Mouse (Mus musculus): ENCODE measurements around the gene Cpsf2.

Gene Cpsf2

DNA sequence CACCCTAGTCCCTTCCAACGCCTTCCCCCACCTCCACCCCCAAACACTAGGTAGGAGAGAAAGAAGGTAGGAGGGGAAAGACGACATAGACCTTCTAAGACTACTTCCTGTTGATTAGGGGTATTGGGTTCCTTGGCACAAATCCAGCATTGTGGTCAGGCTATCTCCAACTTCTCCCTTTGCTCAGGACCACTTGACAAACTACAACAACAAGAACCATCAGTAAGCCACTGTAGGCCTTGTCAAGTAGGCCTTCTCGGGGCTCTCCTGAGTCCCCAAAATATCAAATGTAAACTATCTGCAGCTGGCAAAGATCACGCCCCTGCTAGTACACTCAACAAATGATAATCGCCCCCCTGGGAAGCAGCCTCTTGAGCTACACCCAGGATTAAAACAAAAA is 4.5 kb downstream of the Cpsf2 start:
- no peak for DNase-seq (ENCODE audit: low spot score in 2 of 2)

DNA sequence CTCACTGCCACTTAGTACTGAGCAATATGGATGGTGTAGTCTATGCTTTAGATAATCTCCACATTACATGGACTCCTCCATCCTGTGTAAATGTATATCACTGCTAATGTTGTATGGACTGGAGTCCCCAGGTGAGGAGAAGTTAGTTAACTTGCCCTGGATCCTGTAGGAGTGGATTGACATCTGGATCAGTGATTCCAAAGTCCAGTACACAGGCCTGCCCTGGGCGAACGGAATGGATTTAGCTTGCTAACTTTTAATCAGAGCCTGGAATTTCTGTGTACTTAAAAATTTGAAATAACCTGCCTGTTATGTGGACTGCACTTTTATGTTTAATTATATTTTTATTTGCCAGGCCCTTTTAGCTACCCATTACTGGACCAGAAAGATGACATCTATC is 5.8 kb downstream of the Cpsf2 start:
- DNase-seq (ENCODE audit: low spot score in 2 of 2), result no peak

DNA sequence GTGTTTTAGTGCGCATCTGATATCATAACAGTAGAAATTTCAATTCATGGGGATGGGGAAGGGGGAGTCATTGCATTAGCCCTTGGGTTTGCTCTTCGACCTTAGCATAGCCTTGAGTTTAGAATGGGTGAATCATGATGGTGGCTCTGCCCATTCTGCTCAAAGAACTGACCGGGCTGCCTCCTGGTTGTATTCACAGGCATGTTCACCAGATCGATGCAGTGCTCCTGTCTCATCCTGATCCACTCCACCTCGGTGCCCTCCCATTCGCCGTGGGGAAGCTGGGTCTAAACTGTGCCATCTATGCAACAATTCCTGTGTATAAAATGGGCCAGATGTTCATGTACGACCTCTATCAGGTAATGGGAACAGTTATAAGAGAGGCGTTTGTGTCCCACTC is 7.2 kb downstream of the Cpsf2 start:
- no peak for DNase-seq (ENCODE audit: low spot score in 2 of 2)

DNA sequence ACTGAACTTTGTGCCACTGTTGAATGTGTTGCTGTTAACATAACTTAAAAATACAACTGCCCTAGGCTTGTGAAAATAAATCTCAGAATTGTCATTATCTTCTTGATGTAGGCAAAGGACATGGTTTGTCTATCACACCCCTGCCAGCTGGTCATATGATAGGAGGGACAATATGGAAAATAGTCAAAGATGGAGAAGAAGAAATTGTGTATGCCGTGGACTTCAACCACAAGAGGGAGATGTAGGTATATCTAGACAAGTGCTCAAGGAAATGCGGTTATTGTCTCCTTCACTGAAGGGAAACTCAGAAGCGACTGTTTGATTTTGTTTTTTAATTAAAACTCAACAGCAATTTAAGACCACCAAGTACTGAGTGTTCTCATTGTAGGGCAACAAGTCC is 9.3 kb downstream of the Cpsf2 start:
- no peak for DNase-seq (ENCODE audit: low spot score in 2 of 2)

DNA sequence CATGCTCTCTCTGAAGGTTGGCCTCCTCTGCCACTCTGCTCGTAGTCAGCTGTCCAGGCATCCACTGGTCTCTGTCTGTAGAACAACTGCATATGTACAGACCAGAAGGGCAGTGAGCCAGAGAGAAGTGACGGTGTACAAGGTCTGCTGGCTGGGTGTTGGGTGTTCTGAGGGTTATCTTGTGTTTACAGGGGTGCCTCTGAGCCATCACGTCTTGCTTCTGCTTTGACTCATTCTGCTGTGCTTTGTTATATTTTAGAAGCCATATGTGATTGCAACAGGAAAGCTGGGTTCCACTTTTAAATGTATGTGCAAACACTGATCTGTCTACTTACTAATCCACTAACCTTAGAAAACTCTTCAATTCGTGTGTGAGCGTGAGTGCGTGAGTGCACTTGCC is 11.9 kb downstream of the Cpsf2 start:
- DNase-seq (ENCODE audit: low spot score in 2 of 2), result no peak

DNA sequence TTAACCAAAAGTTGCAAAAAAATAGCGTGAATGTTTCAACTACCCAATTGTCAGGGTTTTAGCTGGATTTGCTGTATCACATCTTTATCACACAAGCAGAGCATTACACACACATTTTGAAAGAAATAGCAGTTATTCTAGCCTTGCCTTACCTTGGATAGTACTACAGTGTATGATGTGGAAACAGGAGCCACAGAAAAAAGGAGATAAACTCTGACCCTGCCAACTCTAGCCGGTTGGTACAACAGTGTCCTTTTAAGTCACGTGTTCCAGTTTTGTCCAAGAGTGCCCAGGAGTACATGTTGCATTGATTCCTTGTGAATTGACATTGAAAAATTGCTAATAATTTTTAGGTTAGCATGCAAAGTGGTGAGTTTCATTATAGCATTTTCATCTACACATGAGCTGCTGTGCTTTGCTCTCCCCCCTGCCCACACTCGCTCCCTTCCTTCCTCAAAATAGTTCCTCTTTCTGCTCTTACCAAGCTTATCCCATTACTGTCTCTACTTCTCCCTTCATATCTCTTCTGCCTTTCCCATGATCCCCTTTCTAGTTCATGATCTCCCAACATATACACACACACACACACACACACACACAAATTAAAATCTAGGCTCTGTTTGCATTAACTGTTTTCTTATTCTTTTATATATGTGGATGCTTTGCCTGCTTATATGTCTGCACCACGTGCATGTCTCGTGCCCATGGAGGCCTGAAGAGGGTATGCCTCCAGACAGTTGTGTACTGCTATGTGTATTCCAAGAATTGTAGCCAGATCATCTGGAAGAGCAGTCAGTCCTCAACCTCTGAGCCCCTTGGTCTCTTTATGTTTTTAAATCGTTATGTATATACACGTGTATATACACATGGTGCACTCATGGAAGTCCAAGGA is 19.0 kb downstream of the Cpsf2 start:
- DNase-seq (ENCODE audit: low spot score in 2 of 2), result no peak

DNA sequence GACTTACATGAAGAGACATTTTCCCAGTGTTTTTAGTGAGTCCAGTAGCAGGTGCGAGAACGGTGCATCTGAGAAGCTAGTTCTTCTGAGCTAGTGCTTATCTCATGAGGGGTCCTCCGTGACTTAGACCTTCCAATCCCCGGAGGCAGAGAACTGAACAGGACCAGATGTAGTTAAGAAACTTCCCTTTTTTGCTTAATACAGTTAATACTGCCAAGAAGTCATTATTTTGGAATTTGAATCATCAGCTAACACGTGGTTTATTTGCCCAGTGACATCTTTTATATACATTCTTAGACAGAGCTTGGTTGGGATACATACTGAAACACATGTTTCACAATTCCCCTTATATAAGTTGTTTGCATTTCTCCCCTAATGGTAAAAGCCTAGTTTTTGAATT is 23.1 kb downstream of the Cpsf2 start:
- no peak for DNase-seq (ENCODE audit: low spot score in 2 of 2)

DNA sequence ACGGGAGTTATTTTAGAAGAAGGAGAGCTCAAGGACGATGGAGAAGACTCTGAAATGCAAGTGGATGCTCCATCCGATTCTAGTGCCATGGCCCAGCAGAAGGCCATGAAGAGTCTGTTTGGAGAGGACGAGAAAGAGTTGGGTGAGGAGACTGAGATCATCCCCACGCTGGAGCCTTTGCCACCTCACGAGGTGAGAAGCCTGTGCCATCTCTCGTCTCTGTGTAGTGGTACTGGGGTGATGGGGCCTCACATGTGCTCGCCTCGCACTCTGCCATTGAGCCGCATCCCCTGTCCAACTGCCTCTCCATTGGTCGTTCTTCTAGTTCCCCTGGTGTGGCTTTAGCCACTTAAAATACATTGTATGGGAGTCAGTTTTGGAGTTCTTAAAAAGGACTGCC is 25.0 kb downstream of the Cpsf2 start:
- DNase-seq (ENCODE audit: low spot score in 2 of 2), result no peak

DNA sequence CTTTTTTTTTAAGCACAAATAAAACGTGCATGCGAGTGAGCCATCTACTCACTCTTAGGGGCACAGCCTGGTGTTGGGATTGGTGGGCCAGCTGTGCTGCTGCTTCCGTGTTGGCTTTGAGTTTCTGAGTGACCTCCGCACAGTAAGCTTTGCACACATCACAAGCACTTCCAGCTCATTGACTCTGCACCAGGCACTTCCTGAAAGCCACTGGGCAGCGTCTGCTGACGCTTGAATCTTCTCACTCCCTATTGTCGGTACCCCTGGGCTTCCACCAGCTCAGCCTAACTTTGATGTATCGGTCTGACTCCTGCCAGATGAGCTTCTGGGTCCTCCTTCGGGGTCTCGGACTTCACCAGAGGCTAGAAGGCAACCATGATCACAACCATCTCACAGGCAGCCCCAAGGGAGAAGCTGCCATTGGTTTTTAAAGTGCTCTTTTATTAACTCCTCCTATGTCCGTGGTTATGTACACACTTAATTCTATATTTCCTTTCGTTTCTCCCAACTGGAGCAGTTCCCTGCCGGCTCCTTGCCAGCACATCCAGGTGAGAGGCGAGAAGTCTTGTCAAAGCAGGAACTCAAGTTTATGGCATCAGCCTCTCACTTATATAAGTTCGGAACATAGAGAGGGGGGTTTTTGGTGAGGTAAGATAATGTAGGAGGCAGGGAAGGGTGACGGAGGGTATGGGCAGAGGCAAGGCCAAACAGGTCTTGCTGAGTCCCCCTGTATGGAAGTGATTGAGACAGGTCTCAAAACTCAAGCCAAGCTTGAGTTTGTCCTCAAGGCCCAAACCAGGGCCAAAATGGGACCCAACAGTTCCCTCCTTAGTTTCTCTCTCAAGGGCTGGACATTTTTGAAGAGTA is 32.6 kb downstream of the Cpsf2 start:
- DNase-seq (ENCODE audit: low spot score in 2 of 2), result no peak

DNA sequence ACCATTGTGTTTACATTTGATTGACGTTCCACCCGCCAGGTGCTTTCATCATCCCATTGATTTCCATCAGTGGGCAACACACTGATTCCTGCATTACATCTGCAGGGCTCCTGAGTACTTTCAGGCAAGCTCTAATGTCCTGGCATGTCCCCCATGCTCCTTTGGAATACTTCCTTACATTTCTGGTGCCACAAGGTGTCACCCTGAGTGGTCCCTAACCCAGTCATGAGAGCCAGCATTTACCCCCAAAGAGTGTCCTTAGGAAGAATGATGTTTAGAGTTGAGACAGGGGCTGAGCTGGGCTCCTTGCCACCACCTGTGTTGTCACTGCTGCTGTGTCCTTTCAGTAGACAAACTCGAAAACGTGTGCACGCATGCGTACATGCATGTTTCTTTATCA is 33.8 kb downstream of the Cpsf2 start:
- DNase-seq (ENCODE audit: low spot score in 2 of 2), result no peak

DNA sequence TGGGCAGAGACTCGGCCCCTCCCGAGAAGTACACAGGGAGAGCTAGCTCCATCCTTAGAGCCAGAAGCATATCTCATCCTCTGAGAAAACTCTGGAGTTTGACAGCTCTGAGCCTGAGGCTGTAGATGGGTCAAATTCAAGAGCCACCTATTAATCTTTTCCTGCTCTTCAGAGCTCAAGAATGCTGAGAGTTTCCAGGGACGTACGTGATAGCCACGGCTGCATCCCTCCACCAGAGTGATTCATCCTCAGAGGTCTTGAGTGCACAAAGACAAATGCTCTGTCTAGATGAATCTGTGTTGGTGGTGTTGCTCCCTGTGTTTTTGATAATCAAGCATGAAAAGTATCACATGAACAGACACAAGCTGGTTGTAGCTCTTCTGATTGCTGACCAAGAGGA is 38.6 kb downstream of the Cpsf2 start:
- no peak for DNase-seq (ENCODE audit: low spot score in 2 of 2)

DNA sequence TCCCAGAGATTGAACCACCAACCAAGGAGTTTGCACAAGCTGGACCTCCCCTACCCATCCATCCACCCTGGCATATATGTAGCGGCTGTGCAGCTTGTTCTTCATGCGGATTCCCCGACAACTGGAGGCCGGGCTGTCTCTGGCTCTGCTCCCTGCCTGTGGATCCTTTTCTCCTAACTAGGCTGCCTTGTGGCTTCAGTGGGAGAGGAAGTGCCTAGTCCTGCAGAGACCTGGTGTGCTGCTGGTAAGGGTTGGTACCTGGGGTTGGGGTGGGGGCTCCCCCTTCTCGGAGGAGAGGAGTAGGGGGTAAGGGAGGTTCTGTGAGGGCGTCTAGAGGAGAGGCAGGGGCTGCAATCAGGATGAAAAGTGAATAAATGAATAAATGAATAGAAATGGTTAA is 39.3 kb downstream of the Cpsf2 start:
- DNase-seq (ENCODE audit: low spot score in 2 of 2), result no peak

DNA sequence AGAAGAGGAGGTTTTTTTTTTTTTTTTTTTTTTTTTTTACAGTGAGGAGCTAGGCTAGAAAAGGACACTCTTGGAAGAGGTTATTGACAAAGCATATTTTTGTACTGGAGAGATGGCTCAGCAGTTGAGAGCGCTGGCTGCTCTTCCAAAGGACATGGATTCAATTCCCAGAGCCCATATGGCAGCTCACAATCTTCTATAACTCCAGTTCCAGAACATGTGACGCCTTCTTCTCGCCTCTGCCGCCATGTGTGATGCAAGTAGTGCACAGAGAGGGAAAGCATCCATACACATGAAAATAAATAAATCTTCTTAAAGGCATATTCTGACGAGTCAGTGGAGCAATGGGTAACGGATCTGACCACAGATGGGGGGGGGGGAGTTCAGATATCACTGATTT is 46.1 kb downstream of the Cpsf2 start:
- DNase-seq (ENCODE audit: low spot score in 2 of 2), result no peak

DNA sequence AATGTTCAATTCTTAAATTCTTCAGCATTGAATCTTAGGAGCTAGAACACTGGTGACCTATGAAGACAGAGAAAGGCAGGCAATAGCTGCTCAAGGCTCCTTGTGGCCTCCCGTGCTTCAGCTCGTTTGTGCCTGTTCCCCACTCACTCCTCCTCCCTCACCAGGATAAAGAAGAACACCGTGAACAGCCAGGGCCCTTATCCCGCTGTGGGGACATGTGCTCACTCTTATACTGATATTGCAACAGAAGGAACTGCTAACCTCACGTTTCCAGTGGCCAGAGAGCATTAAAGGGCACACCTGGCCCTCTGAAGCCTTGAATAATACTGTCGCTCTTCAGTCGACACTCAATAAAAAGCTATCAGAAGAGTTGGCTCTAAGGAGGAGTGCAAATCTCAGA is 53.4 kb downstream of the Cpsf2 start:
- no peak for DNase-seq (ENCODE audit: low spot score in 2 of 2)

DNA sequence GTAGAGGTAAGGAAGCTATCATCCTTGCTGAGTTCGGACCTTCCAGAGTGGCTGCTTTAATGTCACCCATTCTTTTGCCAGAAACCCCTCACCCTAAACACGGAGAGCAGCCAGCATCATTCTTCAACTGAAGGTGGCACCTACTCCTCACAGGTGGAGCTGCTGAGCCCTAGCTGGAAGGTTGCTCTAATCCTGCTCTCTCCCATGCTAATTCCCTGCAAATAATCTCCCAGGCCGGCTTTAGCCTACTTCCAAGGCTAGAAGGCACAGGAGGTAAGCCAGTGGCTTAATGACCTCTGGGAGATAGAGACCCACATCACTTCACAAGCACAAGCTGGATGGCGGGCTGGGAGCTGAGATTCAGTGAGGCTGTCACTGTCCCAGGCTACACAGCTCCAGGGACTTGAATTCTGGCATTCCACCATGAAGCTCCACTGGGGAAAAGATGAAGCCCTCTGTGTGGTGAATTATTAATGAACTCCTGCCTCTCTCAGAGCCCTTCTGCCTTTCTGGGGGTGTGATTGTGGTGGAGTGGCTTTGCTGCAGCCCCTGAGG is 54.2 kb downstream of the Cpsf2 start:
- DNase-seq (ENCODE audit: low spot score in 2 of 2), result no peak

DNA sequence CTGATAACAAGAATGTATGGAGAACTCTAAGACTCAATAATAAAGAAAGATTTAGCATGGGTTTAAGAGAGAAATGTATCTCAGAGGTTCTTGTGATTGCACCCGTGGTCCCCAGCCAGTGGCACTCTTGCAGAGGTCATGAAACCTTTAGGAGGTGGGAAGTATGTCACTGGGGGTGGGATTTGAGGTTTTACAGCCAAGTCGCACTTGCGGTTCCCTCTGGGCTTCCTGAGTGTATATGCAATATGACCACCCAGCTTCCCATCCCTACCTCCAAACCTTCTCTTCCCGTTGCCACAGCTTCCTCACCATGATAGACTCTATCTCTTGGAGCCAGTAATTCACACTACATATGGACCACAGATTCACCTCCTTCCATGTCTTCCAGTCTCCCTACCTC is 59.1 kb downstream of the Cpsf2 start:
- DNase-seq (ENCODE audit: low spot score in 2 of 2), result no peak

DNA sequence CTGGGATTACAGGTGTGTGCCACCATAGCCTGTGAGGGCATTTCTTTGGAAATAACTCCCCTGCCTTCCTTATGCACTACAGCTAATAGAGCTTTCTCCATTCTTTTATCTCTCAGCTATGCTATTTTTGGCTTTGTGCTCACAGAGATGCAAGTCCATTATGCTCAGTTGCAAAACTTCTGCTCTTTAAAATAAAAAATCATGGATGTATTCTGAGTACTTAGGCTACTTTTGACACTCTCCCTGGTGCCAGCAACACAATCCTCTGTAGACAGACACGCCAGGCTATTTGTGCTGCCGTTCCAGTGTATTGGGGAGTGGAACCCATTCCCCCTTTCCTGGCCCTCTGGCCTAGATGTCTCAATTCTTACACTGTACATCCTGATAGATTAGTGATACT is 64.1 kb downstream of the Cpsf2 start:
- DNase-seq (ENCODE audit: low spot score in 2 of 2), result no peak

DNA sequence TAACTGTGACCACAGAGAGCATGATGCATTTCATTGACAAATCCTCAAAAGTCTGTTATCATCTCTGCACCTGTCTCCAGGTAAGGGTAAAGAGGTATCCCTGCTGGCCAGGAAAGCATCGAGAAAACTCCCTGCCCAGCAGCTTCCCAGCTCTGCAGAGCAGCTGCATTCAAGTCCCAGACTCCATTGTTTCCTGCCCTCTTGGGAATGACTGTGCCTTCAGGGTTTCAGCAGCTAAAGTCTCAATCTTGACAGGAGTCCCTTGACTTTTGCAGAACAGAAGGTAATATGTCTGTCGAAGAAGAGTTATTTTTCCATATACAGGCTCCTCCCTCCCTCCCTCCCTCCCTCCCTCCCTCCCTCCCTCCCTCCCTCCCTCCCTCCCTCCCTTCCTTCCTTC is 65.9 kb downstream of the Cpsf2 start:
- no peak for DNase-seq (ENCODE audit: low spot score in 2 of 2)

DNA sequence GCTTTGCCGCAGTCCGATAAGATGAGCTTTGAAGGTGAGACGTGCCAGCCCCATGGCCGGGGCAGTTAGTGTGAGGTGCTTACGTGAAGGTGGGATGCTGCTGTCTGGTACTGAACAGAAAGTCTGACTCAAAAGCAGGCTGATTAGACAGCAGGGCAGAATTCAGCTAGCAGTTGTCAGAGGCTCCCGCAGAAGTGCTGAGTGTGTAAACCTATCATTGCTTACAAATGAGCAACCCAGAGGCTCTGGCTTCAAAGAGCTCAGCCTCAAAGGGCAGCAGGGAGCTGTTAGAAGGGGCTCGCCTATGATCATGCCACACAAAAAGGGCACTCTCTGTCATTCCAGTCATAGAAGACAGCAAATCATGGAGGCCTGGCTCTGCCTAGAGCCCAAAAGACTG is 66.5 kb downstream of the Cpsf2 start:
- DNase-seq (ENCODE audit: low spot score in 2 of 2), result no peak

DNA sequence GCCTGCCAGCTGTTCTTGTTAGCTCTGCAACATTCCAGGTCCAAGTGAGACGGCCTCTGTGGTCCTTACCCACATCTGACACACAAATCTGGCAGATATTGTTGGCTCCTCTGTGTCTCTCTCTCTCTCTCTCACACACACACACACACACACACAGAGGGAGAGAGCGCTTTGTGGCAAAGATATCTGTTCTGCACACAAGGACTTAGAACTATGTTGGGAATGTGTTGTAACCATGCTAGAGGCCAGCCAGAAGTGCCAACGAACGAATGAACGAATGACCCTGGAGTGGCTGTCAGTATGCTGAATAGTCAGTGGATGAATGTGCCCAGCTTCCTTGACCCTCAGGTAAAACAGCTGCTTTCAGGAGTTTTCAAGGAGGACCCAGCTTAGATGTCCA is 68.1 kb downstream of the Cpsf2 start:
- DNase-seq (ENCODE audit: low spot score in 2 of 2), result no peak

DNA sequence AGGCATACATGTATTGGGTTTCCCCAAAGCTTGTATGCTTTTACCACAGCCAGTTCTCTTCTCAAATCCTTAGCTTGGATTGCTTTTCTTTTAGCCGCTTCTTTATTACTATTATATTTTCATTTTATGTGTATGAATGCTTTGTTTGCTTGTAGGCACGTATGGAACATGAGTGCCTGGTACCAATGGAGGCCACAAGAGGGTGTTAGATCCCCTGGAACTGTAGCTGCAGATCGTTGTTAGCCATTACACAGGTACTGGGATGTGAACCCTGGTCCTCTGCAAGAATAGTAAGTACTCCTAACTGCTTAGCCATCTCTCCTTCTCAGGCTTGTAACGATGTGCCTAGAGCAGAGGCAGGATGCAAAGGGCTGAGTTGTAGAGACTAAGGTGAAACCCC is 78.4 kb downstream of the Cpsf2 start:
- DNase-seq (ENCODE audit: low spot score in 2 of 2), result no peak

DNA sequence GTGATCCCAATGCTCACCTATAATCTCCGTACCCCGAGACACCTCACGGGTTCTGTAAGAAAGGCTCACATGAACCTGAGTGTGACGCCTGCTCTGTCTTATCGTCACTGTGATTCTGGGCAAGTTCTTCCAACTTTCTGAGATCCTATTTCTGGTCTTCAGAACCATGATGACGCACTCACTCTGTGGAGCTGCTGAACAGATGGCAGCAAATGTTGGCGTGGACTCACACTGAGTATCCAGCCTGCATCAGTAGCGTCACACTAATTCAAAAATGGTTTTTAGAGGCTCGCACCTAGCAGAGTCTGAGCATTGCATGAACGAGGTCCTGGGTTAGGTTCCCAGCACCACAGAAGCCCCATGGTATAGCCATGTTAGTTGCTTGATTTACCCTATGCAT is 80.0 kb downstream of the Cpsf2 start:
- no peak for DNase-seq (ENCODE audit: low spot score in 2 of 2)

Measured in thymus, postnatal 10 days (tissue).